Comparison of ENCODE assay signal across 18 mouse cellular contexts in genomic region chr11:88834134-88834533, GRCm38 (mm10). TPM values are rescaled to one million over a fixed set of nuclear protein-coding genes. Genes with fewer than 3 reads are reported as not detected.
"Had no signal": no experiment of that assay in that cellular context is flagged by ENCODE, and none has a peak within 500 bp of the region (broad histone marks: within the 10 kb centered on the region; RNA-seq: fewer than 3 reads in every experiment).

No protein-coding gene starts in this region.

- DNase-seq: kidney, adult 2 months; kidney, postnatal 4 days; liver, embryonic 13.5 days; lung, adult 2 months; lung, postnatal 14 days; lung, postnatal 4 days; midbrain, embryonic 14.5 days; retina, postnatal 1 day; right cerebral cortex, postnatal 25 days; spleen, adult 18-20 months; thymus, postnatal 25 days had no signal

- H3K27me3 ChIP-seq: liver, embryonic 13.5 days; neural tube, embryonic 13.5 days; stomach, embryonic 15.5 days had no signal

- H3K4me1 ChIP-seq: liver, embryonic 13.5 days; neural tube, embryonic 13.5 days; stomach, embryonic 15.5 days had no signal

- H3K4me2 ChIP-seq: liver, embryonic 13.5 days; midbrain, embryonic 11.5 days; neural tube, embryonic 13.5 days; stomach, embryonic 15.5 days had no signal

- ATAC-seq: intestine, postnatal 0 days had no signal

- H3K9me3 ChIP-seq: liver, embryonic 13.5 days; neural tube, embryonic 13.5 days; stomach, embryonic 15.5 days had no signal

- H3K9ac ChIP-seq: liver, embryonic 13.5 days; neural tube, embryonic 13.5 days; stomach, embryonic 15.5 days had no signal

- H3K27ac ChIP-seq: kidney, postnatal 0 days; liver, embryonic 13.5 days; neural tube, embryonic 13.5 days had no signal

- H3K4me3 ChIP-seq: liver, embryonic 13.5 days; myocyte; neural tube, embryonic 13.5 days; stomach, embryonic 15.5 days had no signal

RNA-seq across cellular contexts. Expression of gene Akap1, which starts 30.3 kb away (rescaled TPM):
- total RNA-seq: neutrophil, adult 5-6 weeks had no signal
